Mouse (Mus musculus) spleen, adult 12 weeks (tissue): ENCODE results near the gene Gm7233.
"Not testable (repeated sequence)": the region's sequence is repeated elsewhere in the genome, so short reads cannot be mapped to it uniquely, and the experiment has no call there.

Source experiments
- DNase-seq: peaks from one replicate; pipeline ENCODE4 v3.0.0; 2022; ENCODE audit warnings: low spot score

The Gm7233 gene

GRCm38 (mm10) chr14:43179567-43179966 lies at the start of gene Gm7233:
TSS of gene Gm7233 (plus strand) at chr14:43179867.
- DNase-seq = not testable (repeated sequence)

- DNase-seq = not testable (repeated sequence)
Observed at GRCm38 (mm10) chr14:43167189-43167588, 12.5 kb upstream of the Gm7233 start.

GRCm38 (mm10) chr14:43167942-43168341 lies 11.7 kb upstream of the Gm7233 start:
- DNase-seq = not testable (repeated sequence)

GRCm38 (mm10) chr14:43168573-43169170 lies 11.0 kb upstream of the Gm7233 start:
- DNase-seq = not testable (repeated sequence)

- not testable (repeated sequence) for DNase-seq
Observed at GRCm38 (mm10) chr14:43235204-43235603, 55.5 kb downstream of the Gm7233 start, which contains the start of gene Gm8122. TSS of gene Gm8122 (minus strand) at chr14:43235304.
